Mouse (Mus musculus) CH12.LX (cell line): Measurements from ENCODE around the gene Cyb5b. TPM values are rescaled to one million over a fixed set of nuclear protein-coding genes. Genes with fewer than 3 reads are reported as not detected.

Experiments used
- DNase-seq: peaks from one replicate; pipeline ENCODE4 v3.0.0-alpha.2; 2013; ENCODE audit errors: extremely low read depth
- H3K27ac ChIP-seq: 2 replicates; pipeline ENCODE4 v1.5.1; 2012; ENCODE audit warnings: low read depth, mild to moderate bottlenecking, control low read depth, moderate library complexity; ENCODE audit not compliant: insufficient read depth
- H3K27me3 ChIP-seq: replicated peaks from 2 replicates; pipeline ENCODE3; 2012; ENCODE audit warnings: inconsistent platforms
- H3K36me3 ChIP-seq, 2 experiments: replicated peaks in 1 of 2; 2 replicates each; pipeline versions ENCODE3 to v1.6.1; 2012; ENCODE audit warnings: inconsistent platforms in 1 of 2, low read length in 1 of 2, mild to moderate bottlenecking in 1 of 2, mixed read lengths in 1 of 2, moderate library complexity in 1 of 2; ENCODE audit not compliant: control insufficient read depth in 1 of 2, insufficient read depth in 1 of 2
- H3K4me1 ChIP-seq, 2 experiments: 2 replicates each; pipeline ENCODE4 v1.6.1; 2012; ENCODE audit warnings: inconsistent platforms in 1 of 2, moderate library complexity in 1 of 2; ENCODE audit not compliant: insufficient read depth in 2 of 2, control insufficient read depth in 1 of 2
- H3K4me2 ChIP-seq: 2 replicates; pipeline ENCODE4 v1.6.1; 2012; ENCODE audit warnings: low read depth, mild to moderate bottlenecking, control low read depth; ENCODE audit not compliant: poor library complexity, insufficient read depth, severe bottlenecking
- H3K4me3 ChIP-seq, 3 experiments: fragments of 150-350 bp in 1 of 3; sonication (generic) in 1 of 3; replicated peaks in 1 of 3; 2 replicates each; pipeline versions ENCODE3 to v1.5.1; 2011 to 2012; ENCODE audit warnings: low read depth in 2 of 3, low read length in 2 of 3, mild to moderate bottlenecking in 2 of 3, moderate library complexity in 2 of 3, control low read depth in 1 of 3, improper control_type of control experiment in 1 of 3, inconsistent platforms in 1 of 3, mixed read lengths in 1 of 3; ENCODE audit not compliant: poor library complexity in 1 of 3
- H3K79me2 ChIP-seq: replicated peaks from 2 replicates; pipeline ENCODE4 v1.6.1; 2012; ENCODE audit warnings: mild to moderate bottlenecking, moderate library complexity; ENCODE audit not compliant: control insufficient read depth, poor library complexity, insufficient read depth, severe bottlenecking; ENCODE audit errors: extremely low read depth
- H3K9ac ChIP-seq: 2 replicates; pipeline ENCODE4 v1.6.1; 2012; ENCODE audit warnings: low read depth, mild to moderate bottlenecking, control low read depth, moderate library complexity; ENCODE audit not compliant: insufficient read depth
- H3K9me3 ChIP-seq: replicated peaks from 2 replicates; pipeline ENCODE3; 2012; ENCODE audit warnings: low read length, inconsistent platforms, mixed read lengths
- E2F4 ChIP-seq: IDR thresholded peaks from 2 replicates; pipeline ENCODE4 v1.6.1; 2011; ENCODE audit warnings: low read depth, low read length, improper control_type of control experiment; ENCODE audit not compliant: insufficient replicate concordance
- ELF1 ChIP-seq: IDR thresholded peaks from 2 replicates; pipeline ENCODE4 v1.6.1; 2014; ENCODE audit warnings: low read depth, mild to moderate bottlenecking, inconsistent platforms, low read length, improper control_type of control experiment
- EP300 ChIP-seq: IDR thresholded peaks from 2 replicates; pipeline ENCODE4 v1.6.1; 2011; ENCODE audit warnings: low read length, improper control_type of control experiment
- ETS1 ChIP-seq: conservative IDR thresholded peaks from 2 replicates; pipeline ENCODE4 v1.6.1; 2012; ENCODE audit warnings: low read depth, mild to moderate bottlenecking, inconsistent platforms, low read length, improper control_type of control experiment, moderate library complexity
- GABPA ChIP-seq: IDR thresholded peaks from 2 replicates; pipeline ENCODE4 v1.6.1; 2012; ENCODE audit warnings: low read depth, low read length, improper control_type of control experiment, inconsistent platforms; ENCODE audit not compliant: insufficient replicate concordance
- IRF4 ChIP-seq: IDR thresholded peaks from 2 replicates; pipeline ENCODE4 v1.6.1; 2014; ENCODE audit warnings: low read depth, mild to moderate bottlenecking, inconsistent platforms, low read length, improper control_type of control experiment
- JUN ChIP-seq: IDR thresholded peaks from 2 replicates; pipeline ENCODE4 v1.6.1; 2011; ENCODE audit warnings: low read depth, mild to moderate bottlenecking, low read length, improper control_type of control experiment, moderate library complexity; ENCODE audit not compliant: insufficient read depth
- JUND ChIP-seq: conservative IDR thresholded peaks from 2 replicates; pipeline ENCODE4 v1.6.1; 2011; ENCODE audit warnings: low read depth, low read length, improper control_type of control experiment
- KAT2A ChIP-seq: IDR thresholded peaks from 2 replicates; pipeline ENCODE4 v1.6.1; 2012; ENCODE audit warnings: low read length, improper control_type of control experiment, inconsistent platforms; ENCODE audit not compliant: insufficient replicate concordance
- MAFK ChIP-seq: IDR thresholded peaks from 2 replicates; pipeline ENCODE4 v1.6.1; 2011; ENCODE audit warnings: low read length, improper control_type of control experiment; ENCODE audit not compliant: insufficient replicate concordance
- MAZ ChIP-seq: IDR thresholded peaks from 2 replicates; pipeline ENCODE4 v1.6.1; 2012; ENCODE audit warnings: low read depth, mild to moderate bottlenecking, inconsistent platforms, low read length, improper control_type of control experiment, moderate library complexity
- MEF2A ChIP-seq: IDR thresholded peaks from 2 replicates; pipeline ENCODE4 v1.6.1; 2014; ENCODE audit warnings: low read depth, mild to moderate bottlenecking, inconsistent platforms, low read length, improper control_type of control experiment, borderline replicate concordance
- MXI1 ChIP-seq: IDR thresholded peaks from 2 replicates; pipeline ENCODE4 v1.6.1; 2011; ENCODE audit warnings: mild to moderate bottlenecking, low read depth, low read length, improper control_type of control experiment
- PAX5 ChIP-seq: IDR thresholded peaks from 2 replicates; pipeline ENCODE4 v1.6.1; 2012; ENCODE audit warnings: low read length, inconsistent platforms, mixed read lengths
- POLR2A ChIP-seq: IDR thresholded peaks from 2 replicates; pipeline ENCODE4 v1.6.1; 2011; ENCODE audit warnings: low read depth, mild to moderate bottlenecking, improper control_type of control experiment, low read length
- SMC3 ChIP-seq: IDR thresholded peaks from 2 replicates; pipeline ENCODE4 v1.6.1; 2011; ENCODE audit warnings: low read depth, low read length, improper control_type of control experiment
- USF1 ChIP-seq: IDR thresholded peaks from 2 replicates; pipeline ENCODE4 v1.6.1; 2014; ENCODE audit warnings: low read depth, mild to moderate bottlenecking, inconsistent platforms, low read length, improper control_type of control experiment
- ZMIZ1 ChIP-seq: IDR thresholded peaks from 2 replicates; pipeline ENCODE4 v1.6.1; 2012; ENCODE audit warnings: low read depth, mild to moderate bottlenecking, inconsistent platforms, low read length, improper control_type of control experiment
- ZNF384 ChIP-seq: IDR thresholded peaks from 2 replicates; pipeline ENCODE4 v1.6.1; 2012; ENCODE audit warnings: low read depth, low read length, improper control_type of control experiment, inconsistent platforms
- dilution Hi-C: fragments of 300-500 bp; cut with MboI; formaldehyde crosslinking; loops from 2 replicates; pipeline ENCODE4 v1.14.3; 2020; ENCODE audit warnings: low sequenced_read_pairs; ENCODE audit not compliant: extremely low pct_unique_long_range_greater_than_20kb, extremely low pct_ligation_motif_present
- in situ Hi-C: fragments of 300-500 bp; cut with MboI; formaldehyde crosslinking; loops from 3 replicates; pipeline ENCODE4 v1.14.3; 2019; ENCODE audit warnings: low sequenced_read_pairs, low pct_ligation_motif_present, low pct_unique_long_range_greater_than_20kb, mixed read lengths
- polyA plus RNA-seq: library from polyadenylated mRNA; unstranded; fragments of >175 nt; gene quantifications from 2 replicates; pipeline ENCODE4 v1.2.1, GENCODE M21; 2012; ENCODE audit warnings: low read depth; ENCODE audit not compliant: insufficient read length
- total RNA-seq, 2 experiments: library from RNA; depleted of rRNA; stranded (reverse); fragments of 300-350 nt in 1 of 2; fragments of >200 nt in 1 of 2; gene quantifications; 2 replicates each; pipeline ENCODE4 v1.2.3; 2012 to 2014

Gene Cyb5b
- total and polyA plus RNA-seq, 3 experiments: 74.0 to 156 (median 108) TPM

GRCm38 (mm10) chr8:107205164-107205563 lies 54.7 kb downstream of the Cyb5b start:
- no peak overlapping the region for H3K4me2 ChIP-seq
- H3K79me2 ChIP-seq: no peaks in the 10 kb centered on the region
- TF ChIP-seq EP300: no peak
- TF ChIP-seq PAX5: no peak
- TF ChIP-seq KAT2A: no peak
- no peak for TF ChIP-seq JUN
- TF ChIP-seq ETS1: no peak
- TF ChIP-seq GABPA: no peak
- TF ChIP-seq ELF1: no peak
- no peak for TF ChIP-seq POLR2A
- TF ChIP-seq MAZ: no peak
- no peak for TF ChIP-seq JUND
- no peak for TF ChIP-seq SMC3
- no peak for TF ChIP-seq MXI1
- no peak for TF ChIP-seq MEF2A
- no peak for TF ChIP-seq USF1
- TF ChIP-seq ZMIZ1: no peak
- no peak for TF ChIP-seq IRF4
- no peak for TF ChIP-seq ZNF384
- TF ChIP-seq E2F4: no peak
- TF ChIP-seq MAFK: no peak
- TF ChIP-seq, all 38 proteins: peak for 0
- dilution Hi-C loops: no loop called here
- no peaks in the 10 kb centered on the region for H3K27me3 ChIP-seq
- no peak overlapping the region for H3K9ac ChIP-seq
- H3K9me3 ChIP-seq: no peaks in the 10 kb centered on the region
- no peak overlapping the region for H3K27ac ChIP-seq
- in situ Hi-C loops: no loop called here
- no peaks in the 10 kb centered on the region for H3K36me3 ChIP-seq
- no peaks in the 10 kb centered on the region; a peak in 1 of 4 replicates for H3K4me1 ChIP-seq
- H3K4me3 ChIP-seq: no peak overlapping the region
- DNase-seq: no peak

- no peak overlapping the region for H3K4me3 ChIP-seq
- no peak for DNase-seq
These were observed 55.5 kb downstream of the Cyb5b start for GRCm38 (mm10) chr8:107205701-107206561.

More at GRCm38 (mm10) chr8:107205701-107206561, 55.5 kb downstream of the Cyb5b start:
- no peaks in the 10 kb centered on the region; a peak in 1 of 4 replicates for H3K4me1 ChIP-seq
- H3K9ac ChIP-seq: no peak overlapping the region
- H3K27me3 ChIP-seq: no peaks in the 10 kb centered on the region
- in situ Hi-C loops (no loop called here), dilution Hi-C loops (no loop called here)
- H3K79me2 ChIP-seq: no peaks in the 10 kb centered on the region
- H3K4me2 ChIP-seq: no peak overlapping the region
- TF ChIP-seq ZNF384: peak; percentile 21; the same call in 1 of the 2 replicates
- no peak for TF ChIP-seq MAFK
- TF ChIP-seq, all 38 proteins: peak for 1
- no peak overlapping the region for H3K27ac ChIP-seq
- H3K36me3 ChIP-seq: no peaks in the 10 kb centered on the region
- no peaks in the 10 kb centered on the region for H3K9me3 ChIP-seq
